Mouse (Mus musculus) erythroblast, embryonic 14.5 days (primary cell): ENCODE data around the gene Ly75. TPM values are rescaled to one million over a fixed set of nuclear protein-coding genes. Genes with fewer than 3 reads are reported as not detected.
A peak's percentile ranks its signal among the peaks of the same experiment; 100 is the strongest.

Source experiments
- H3K27me3 ChIP-seq: 2 replicates; pipeline ENCODE4 v1.6.1; 2012; ENCODE audit warnings: inconsistent platforms; ENCODE audit not compliant: control insufficient read depth
- H3K36me3 ChIP-seq: 2 replicates; pipeline ENCODE4 v1.6.1; 2012; ENCODE audit warnings: mild to moderate bottlenecking, inconsistent platforms; ENCODE audit not compliant: control insufficient read depth
- H3K4me1 ChIP-seq: 2 replicates; pipeline ENCODE4 v1.6.1; 2012; ENCODE audit warnings: inconsistent platforms; ENCODE audit not compliant: control insufficient read depth
- H3K4me3 ChIP-seq: replicated peaks from 2 replicates; pipeline ENCODE3; 2012; ENCODE audit warnings: moderate library complexity, mild to moderate bottlenecking, inconsistent platforms
- H3K9me3 ChIP-seq: 2 replicates; pipeline ENCODE4 v1.6.1; 2012; ENCODE audit warnings: low read length, inconsistent platforms, mixed read lengths; ENCODE audit not compliant: control insufficient read depth
- GATA1 ChIP-seq: IDR thresholded peaks from 2 replicates; pipeline ENCODE4 v1.6.1; 2012; ENCODE audit warnings: low read length, inconsistent platforms, mixed read lengths
- TAL1 ChIP-seq: IDR thresholded peaks from 3 replicates; pipeline ENCODE4 v1.6.1; 2012; ENCODE audit warnings: low read length, inconsistent platforms, mixed read lengths
- polyA plus RNA-seq: library from polyadenylated mRNA; stranded (reverse); fragments of >175 nt; gene quantifications from 2 replicates; pipeline ENCODE4 v1.2.3, GENCODE M21; 2012

Ly75 gene
- polyA plus RNA-seq, 1 experiment: not detected

- TF ChIP-seq GATA1: no peak
- TF ChIP-seq TAL1: no peak
- H3K4me3 ChIP-seq: no peak overlapping the region
- no peaks in the 10 kb centered on the region; the same call in 1 of the 2 replicates for H3K36me3 ChIP-seq
- no peaks in the 10 kb centered on the region for H3K9me3 ChIP-seq
- no peaks in the 10 kb centered on the region for H3K27me3 ChIP-seq
- no peaks in the 10 kb centered on the region for H3K4me1 ChIP-seq
These were observed 84.8 kb downstream of the Ly75 start for GRCm38 (mm10) chr2:60298266-60298665.

- Histone ChIP-seq H3K36me3 (no peaks in the 10 kb centered on the region), H3K4me1 (no peaks in the 10 kb centered on the region), H3K27me3 (no peaks in the 10 kb centered on the region), H3K9me3 (no peaks in the 10 kb centered on the region), H3K4me3 (no peak overlapping the region)
- TF ChIP-seq GATA1: no peak
- TF ChIP-seq TAL1: no peak
These were observed 91.7 kb downstream of the Ly75 start for GRCm38 (mm10) chr2:60291381-60291780.

DNA sequence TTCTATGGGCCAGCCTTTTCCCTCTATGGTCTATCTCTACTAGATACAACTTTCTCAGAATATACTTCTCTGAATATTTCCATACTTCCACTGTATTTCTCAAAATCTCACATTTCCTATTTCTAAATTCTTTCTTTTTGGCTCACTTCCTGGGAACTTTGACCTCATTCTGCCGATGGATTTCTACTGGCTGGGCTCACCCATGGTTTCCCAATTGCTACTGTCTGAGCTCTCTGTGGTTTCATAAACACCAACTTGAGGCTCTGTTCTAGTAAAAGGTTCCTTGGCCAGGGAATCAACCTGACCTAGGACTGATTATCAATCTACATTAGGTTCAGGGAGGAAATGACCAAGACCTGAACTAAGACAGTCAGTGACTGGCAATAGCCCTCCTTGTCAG lies 93.7 kb downstream of the Ly75 start:
- no peak for TF ChIP-seq TAL1
- TF ChIP-seq GATA1: no peak
- Histone ChIP-seq H3K9me3 (no peaks in the 10 kb centered on the region; the same call in 1 of the 2 replicates), H3K27me3 (peaks cover 8% of the 10 kb centered on the region), H3K36me3 (no peaks in the 10 kb centered on the region), H3K4me3 (no peak overlapping the region), H3K4me1 (no peaks in the 10 kb centered on the region)

- H3K4me1 ChIP-seq: peaks cover 4% of the 10 kb centered on the region
- H3K27me3 ChIP-seq: peaks cover 17% of the 10 kb centered on the region
- no peaks in the 10 kb centered on the region for H3K36me3 ChIP-seq
- TF ChIP-seq GATA1 (no peak), TAL1 (no peak)
- H3K9me3 ChIP-seq: peaks cover 4% of the 10 kb centered on the region; the same call in 1 of the 2 replicates
- no peak overlapping the region for H3K4me3 ChIP-seq
These were observed 94.5 kb downstream of the Ly75 start for GRCm38 (mm10) chr2:60288606-60289005.

GRCm38 (mm10) chr2:60285107-60285617 lies 97.9 kb downstream of the Ly75 start:
- Histone ChIP-seq H3K4me3 (no peak overlapping the region), H3K4me1 (peaks cover 4% of the 10 kb centered on the region), H3K9me3 (peaks cover 5% of the 10 kb centered on the region; the same call in 1 of the 2 replicates), H3K36me3 (no peaks in the 10 kb centered on the region), H3K27me3 (peaks cover 27% of the 10 kb centered on the region)
- no peak for TF ChIP-seq GATA1
- TF ChIP-seq TAL1: no peak

GRCm38 (mm10) chr2:60284467-60284821 lies 98.7 kb downstream of the Ly75 start, which contains the start of gene Cd302:
Gene Cd302 (minus strand): TSS chr2:60284488.
- Histone ChIP-seq H3K36me3 (no peaks in the 10 kb centered on the region), H3K4me1 (peaks cover 4% of the 10 kb centered on the region), H3K9me3 (peaks cover 5% of the 10 kb centered on the region; the same call in 1 of the 2 replicates), H3K27me3 (peaks cover 27% of the 10 kb centered on the region), H3K4me3 (peak within 1 kb of the TSS; percentile 54)
- no peak for TF ChIP-seq GATA1

DNA sequence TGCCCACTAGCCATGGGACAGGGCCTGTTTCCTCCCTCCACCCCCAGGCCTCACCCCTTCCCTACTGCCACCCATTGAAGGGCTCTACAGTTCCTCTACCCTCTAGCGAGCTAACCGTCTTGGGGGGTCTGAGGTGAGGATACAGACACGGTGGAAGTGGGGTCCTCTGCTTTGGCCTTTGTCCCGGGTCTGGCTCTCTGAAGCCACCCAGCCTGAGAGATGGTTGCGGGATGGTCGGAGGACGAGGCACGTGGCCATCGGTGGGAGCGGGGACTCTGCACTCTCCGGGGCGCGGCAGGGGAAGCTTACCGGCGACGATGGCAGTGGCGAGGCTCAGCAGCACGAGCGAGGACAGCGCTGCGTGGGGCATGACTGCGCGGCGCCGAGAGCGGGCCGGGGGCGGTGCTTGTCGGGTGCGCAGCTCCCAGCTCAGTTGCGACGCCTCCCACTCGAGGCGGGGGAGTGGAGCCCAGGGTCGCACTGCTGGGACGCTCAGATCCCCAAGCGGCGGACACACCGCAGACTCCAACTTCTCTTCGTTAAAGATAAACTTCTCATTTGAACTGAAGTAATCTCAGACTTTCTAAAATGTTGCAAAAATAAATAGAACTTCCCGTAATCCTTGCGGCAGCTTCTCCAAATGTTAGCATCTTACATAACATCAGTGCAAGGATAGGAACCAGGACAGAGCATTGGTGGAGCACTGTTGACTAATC lies 99.2 kb downstream of the Ly75 start:
- H3K27me3 ChIP-seq: peaks cover 27% of the 10 kb centered on the region
- peak overlapping the region; percentile 54 for H3K4me3 ChIP-seq
- TF ChIP-seq TAL1 (no peak), GATA1 (no peak)
- H3K36me3 ChIP-seq: no peaks in the 10 kb centered on the region
- H3K9me3 ChIP-seq: peaks cover 5% of the 10 kb centered on the region; the same call in 1 of the 2 replicates
- H3K4me1 ChIP-seq: peaks cover 4% of the 10 kb centered on the region

- Histone ChIP-seq H3K4me1 (peaks cover 4% of the 10 kb centered on the region), H3K9me3 (peaks cover 5% of the 10 kb centered on the region; the same call in 1 of the 2 replicates), H3K36me3 (no peaks in the 10 kb centered on the region), H3K27me3 (peaks cover 27% of the 10 kb centered on the region), H3K4me3 (peak overlapping the region; percentile 54)
- TF ChIP-seq GATA1: no peak
These were observed 99.8 kb downstream of the Ly75 start for GRCm38 (mm10) chr2:60283208-60283750.

DNA sequence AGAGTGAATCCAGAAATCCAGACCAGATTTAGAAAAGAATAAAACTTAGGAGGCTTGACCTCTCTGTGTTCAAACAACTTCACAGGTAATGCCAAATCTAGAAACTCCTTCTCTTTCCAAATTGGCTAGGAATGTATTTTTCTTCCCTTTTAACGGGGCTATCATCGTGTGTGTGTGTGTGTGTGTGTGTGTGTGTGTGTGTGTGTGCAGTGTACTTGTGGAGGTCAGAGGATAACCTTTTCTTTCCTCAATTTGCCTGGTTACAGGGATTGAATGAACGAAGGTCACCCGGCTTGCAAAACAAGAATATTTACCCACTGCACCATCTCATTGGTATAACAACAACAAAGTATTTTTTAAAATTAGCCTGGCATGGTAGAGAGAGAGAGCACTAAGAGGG lies 100.5 kb downstream of the Ly75 start:
- Histone ChIP-seq H3K4me3 (peak overlapping the region; percentile 3), H3K27me3 (peaks cover 27% of the 10 kb centered on the region), H3K4me1 (peaks cover 4% of the 10 kb centered on the region), H3K9me3 (peaks cover 5% of the 10 kb centered on the region; the same call in 1 of the 2 replicates), H3K36me3 (no peaks in the 10 kb centered on the region; the same call in 1 of the 2 replicates)
- TF ChIP-seq TAL1 (no peak), GATA1 (no peak)
